Mouse (Mus musculus): ENCODE data around the gene Rab44. TPM values are rescaled to one million over a fixed set of nuclear protein-coding genes. Genes with fewer than 3 reads are reported as not detected.

Gene Rab44
- polyA plus RNA-seq, 1 experiment = 0.16 TPM

GRCm38 (mm10) chr17:29085266-29085665, 28.7 kb upstream of the Rab44 start:
- H3K27me3 ChIP-seq (ENCODE audit: control insufficient read depth) = peaks cover 27% of the 10 kb centered on the region
- H3K4me3 ChIP-seq (replicated peaks) = no peak overlapping the region
- H3K4me1 ChIP-seq (ENCODE audit: control insufficient read depth) = peaks cover 17% of the 10 kb centered on the region
- TF ChIP-seq TAL1 (IDR thresholded peaks at IDR 0.05; ENCODE audit: low read length) (no peak), GATA1 (IDR thresholded peaks at IDR 0.05; ENCODE audit: low read length) (no peak)
- peaks cover 11% of the 10 kb centered on the region for H3K9me3 ChIP-seq (ENCODE audit: control insufficient read depth, low read length)
- no peaks in the 10 kb centered on the region for H3K36me3 ChIP-seq (ENCODE audit: control insufficient read depth)

- peaks cover 11% of the 10 kb centered on the region for H3K9me3 ChIP-seq (ENCODE audit: control insufficient read depth, low read length)
- peaks cover 4% of the 10 kb centered on the region for H3K4me1 ChIP-seq (ENCODE audit: control insufficient read depth)
Measured at GRCm38 (mm10) chr17:29086916-29087315, 27.0 kb upstream of the Rab44 start.

DNA sequence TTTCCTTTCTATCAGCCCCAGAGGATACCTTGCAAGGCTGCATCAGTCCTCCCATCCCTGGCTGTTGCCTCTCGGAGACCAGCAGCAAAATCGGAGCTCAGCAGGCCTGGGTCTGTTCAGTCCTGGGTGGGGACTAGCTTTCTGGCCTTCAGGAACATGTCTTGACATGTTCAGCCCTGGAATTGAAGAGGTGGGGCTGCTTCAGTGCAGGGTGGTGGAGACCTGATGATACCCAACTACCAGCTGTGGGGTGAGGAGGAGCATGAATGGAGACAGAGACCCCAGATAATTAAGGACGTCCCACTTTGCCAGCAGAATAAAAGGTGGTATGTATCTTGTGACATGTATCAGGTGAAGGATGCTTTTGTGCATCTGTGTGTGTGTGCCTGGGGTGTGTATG, 23.2 kb upstream of the Rab44 start, which contains the start of gene Cdkn1a:
Gene Cdkn1a, plus strand, starts transcription at position 201 of the 400 bp plus-strand sequence.
- TF ChIP-seq GATA1 (IDR thresholded peaks at IDR 0.05; ENCODE audit: low read length) (no peak), TAL1 (IDR thresholded peaks at IDR 0.05; ENCODE audit: low read length) (no peak)
- no peak within 1 kb of the TSS for H3K4me3 ChIP-seq (replicated peaks)
- no peaks in the 10 kb centered on the region; the same call in 1 of the 2 replicates for H3K9me3 ChIP-seq (ENCODE audit: control insufficient read depth, low read length)
- no peaks in the 10 kb centered on the region for H3K36me3 ChIP-seq (ENCODE audit: control insufficient read depth)
- peaks cover 29% of the 10 kb centered on the region for H3K4me1 ChIP-seq (ENCODE audit: control insufficient read depth)
- H3K27me3 ChIP-seq (ENCODE audit: control insufficient read depth) = peaks cover 41% of the 10 kb centered on the region

More at GRCm38 (mm10) chr17:29086916-29087315, 27.0 kb upstream of the Rab44 start:
- TF ChIP-seq TAL1 (IDR thresholded peaks at IDR 0.05; ENCODE audit: low read length) (no peak), GATA1 (IDR thresholded peaks at IDR 0.05; ENCODE audit: low read length) (no peak)
- peaks cover 16% of the 10 kb centered on the region for H3K27me3 ChIP-seq (ENCODE audit: control insufficient read depth)
- no peaks in the 10 kb centered on the region for H3K36me3 ChIP-seq (ENCODE audit: control insufficient read depth)
- H3K4me3 ChIP-seq (replicated peaks) = no peak overlapping the region

DNA sequence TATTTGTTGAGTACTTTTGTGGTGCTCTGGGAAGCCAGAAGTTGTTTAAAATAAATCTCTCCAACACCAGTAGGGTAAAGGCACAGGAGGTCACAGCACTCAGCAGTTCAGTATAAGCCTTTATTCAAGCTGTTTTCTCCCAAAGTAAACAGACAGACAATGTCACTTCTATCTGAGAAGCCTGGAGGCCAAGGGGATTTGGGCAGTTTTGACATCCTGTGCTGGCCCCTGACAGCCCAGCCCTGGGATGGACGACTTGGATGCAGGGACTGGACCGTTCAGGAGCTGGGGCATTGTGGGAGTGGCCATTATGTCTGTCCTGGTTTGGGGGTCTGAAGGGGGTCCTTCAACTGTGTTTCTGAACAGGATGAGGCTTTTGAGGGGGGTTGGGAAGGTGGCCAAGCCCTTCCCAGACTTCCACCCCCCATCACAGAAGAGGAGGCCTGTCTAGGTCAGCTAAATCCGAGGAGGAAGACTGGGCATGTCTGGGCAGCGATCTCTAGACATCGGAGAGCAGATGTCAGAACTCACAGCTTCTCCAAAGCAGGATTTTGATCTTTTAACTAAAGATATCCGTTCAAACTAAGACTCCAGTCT, 22.5 kb upstream of the Rab44 start:
- peaks cover 3% of the 10 kb centered on the region for H3K36me3 ChIP-seq (ENCODE audit: control insufficient read depth)
- H3K4me1 ChIP-seq (ENCODE audit: control insufficient read depth) = peaks cover 35% of the 10 kb centered on the region
- H3K4me3 ChIP-seq (replicated peaks) = no peak overlapping the region
- TF ChIP-seq TAL1 (IDR thresholded peaks at IDR 0.05; ENCODE audit: low read length) (no peak), GATA1 (IDR thresholded peaks at IDR 0.05; ENCODE audit: low read length) (no peak)
- no peaks in the 10 kb centered on the region; the same call in 1 of the 2 replicates for H3K9me3 ChIP-seq (ENCODE audit: control insufficient read depth, low read length)
- peaks cover 41% of the 10 kb centered on the region for H3K27me3 ChIP-seq (ENCODE audit: control insufficient read depth)

- TF ChIP-seq TAL1 (IDR thresholded peaks at IDR 0.05; ENCODE audit: low read length) (no peak), GATA1 (IDR thresholded peaks at IDR 0.05; ENCODE audit: low read length) (no peak)
- H3K36me3 ChIP-seq (ENCODE audit: control insufficient read depth) = peaks cover 13% of the 10 kb centered on the region
- H3K4me3 ChIP-seq (replicated peaks) = no peak overlapping the region
- no peaks in the 10 kb centered on the region; the same call in 1 of the 2 replicates for H3K9me3 ChIP-seq (ENCODE audit: control insufficient read depth, low read length)
- H3K27me3 ChIP-seq (ENCODE audit: control insufficient read depth) = peaks cover 41% of the 10 kb centered on the region
- H3K4me1 ChIP-seq (ENCODE audit: control insufficient read depth) = peaks cover 42% of the 10 kb centered on the region
Measured at GRCm38 (mm10) chr17:29092497-29092896, 21.4 kb upstream of the Rab44 start.

DNA sequence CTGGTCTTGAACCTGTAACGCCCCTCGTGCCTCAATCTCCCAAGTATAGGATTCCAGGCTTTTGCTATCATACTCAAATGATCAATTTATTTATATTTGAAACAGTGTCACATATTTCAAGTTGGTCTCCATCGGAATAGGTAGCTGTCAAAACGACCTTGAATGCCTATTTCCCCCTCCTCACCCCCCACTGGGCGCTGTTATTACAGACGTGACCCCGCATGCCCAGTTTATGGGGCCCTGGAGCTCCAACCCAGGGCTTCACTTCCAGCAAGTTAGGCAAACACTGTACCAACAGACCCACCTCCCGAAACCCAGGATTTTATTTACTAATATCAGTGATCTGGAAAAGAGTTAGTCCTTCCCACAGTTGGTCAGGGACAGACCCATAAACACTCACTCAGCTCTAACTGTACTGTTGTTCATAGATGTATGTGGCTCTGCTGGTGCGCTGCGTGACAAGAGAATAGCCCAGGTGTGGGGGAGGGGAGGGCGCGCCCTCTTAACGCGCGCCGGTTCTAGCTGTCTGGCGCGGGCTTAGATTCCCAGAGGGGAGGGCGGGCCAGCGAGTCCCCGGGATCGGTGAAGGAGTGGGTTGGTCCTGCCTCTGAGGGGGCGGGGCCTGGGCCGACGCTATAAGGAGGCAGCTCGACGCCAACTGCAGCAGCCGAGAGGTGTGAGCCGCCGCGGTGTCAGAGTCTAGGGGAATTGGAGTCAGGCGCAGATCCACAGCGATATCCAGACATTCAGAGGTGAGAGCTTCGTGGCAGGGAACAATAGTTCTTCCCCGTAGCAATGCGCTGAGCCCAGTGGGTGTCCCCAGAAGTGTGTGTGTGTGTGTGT, 20.6 kb upstream of the Rab44 start:
- peak overlapping the region; percentile 91 for H3K4me3 ChIP-seq (replicated peaks)
- TF ChIP-seq GATA1 (IDR thresholded peaks at IDR 0.05; ENCODE audit: low read length) = no peak
- H3K27me3 ChIP-seq (ENCODE audit: control insufficient read depth) = peaks cover 41% of the 10 kb centered on the region
- peaks cover 42% of the 10 kb centered on the region for H3K4me1 ChIP-seq (ENCODE audit: control insufficient read depth)
- peaks cover 20% of the 10 kb centered on the region for H3K36me3 ChIP-seq (ENCODE audit: control insufficient read depth)
- H3K9me3 ChIP-seq (ENCODE audit: control insufficient read depth, low read length) = no peaks in the 10 kb centered on the region

- H3K36me3 ChIP-seq (ENCODE audit: control insufficient read depth) = peaks cover 26% of the 10 kb centered on the region
- no peaks in the 10 kb centered on the region for H3K9me3 ChIP-seq (ENCODE audit: control insufficient read depth, low read length)
- H3K4me3 ChIP-seq (replicated peaks) = peak overlapping the region; percentile 91
- H3K27me3 ChIP-seq (ENCODE audit: control insufficient read depth) = peaks cover 41% of the 10 kb centered on the region
- TF ChIP-seq TAL1 (IDR thresholded peaks at IDR 0.05; ENCODE audit: low read length) (no peak), GATA1 (IDR thresholded peaks at IDR 0.05; ENCODE audit: low read length) (no peak)
- peaks cover 42% of the 10 kb centered on the region for H3K4me1 ChIP-seq (ENCODE audit: control insufficient read depth)
Measured at GRCm38 (mm10) chr17:29093961-29094309, 20.0 kb upstream of the Rab44 start.

DNA sequence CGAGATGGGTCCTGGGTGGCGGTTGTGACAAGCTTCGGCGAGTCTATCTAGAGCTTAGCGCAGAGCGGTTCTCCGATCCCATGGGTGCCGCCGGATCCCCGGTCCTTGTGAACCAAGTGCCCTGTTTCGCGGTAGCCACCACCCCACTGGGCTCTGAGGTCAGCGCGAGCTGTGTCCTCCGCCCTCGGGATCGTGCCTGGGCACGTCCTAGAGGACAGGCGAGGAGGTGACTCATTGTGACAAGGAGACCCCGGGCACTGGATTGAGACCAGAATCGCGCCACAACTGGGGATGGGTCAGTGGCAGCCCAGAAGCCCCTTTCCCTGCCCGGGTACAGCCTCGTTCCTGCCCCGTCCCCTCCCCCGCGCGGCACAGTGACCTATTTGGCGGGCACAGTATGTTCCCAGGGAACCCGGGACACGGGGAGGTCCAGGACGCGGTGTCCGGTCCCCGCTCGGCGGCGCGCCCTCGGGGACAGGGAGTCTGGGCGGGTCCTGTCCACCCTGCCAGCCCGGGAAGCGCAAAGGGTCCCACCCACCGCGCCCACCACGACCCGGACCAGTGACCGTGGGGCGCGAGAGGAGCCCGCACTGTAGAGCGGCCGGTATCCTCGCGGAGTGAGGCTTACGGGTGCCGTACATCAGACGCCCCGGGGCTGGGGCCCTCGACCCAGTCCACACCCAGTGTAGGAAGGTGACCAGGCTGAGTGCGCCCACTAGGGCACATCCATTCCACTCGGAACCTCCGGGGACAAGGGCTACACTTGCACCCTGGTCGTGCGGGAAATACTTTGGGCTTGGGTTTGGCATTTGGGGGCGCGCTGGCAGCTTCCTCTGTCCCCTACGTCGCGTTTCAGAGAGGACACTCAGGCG, 19.4 kb upstream of the Rab44 start:
- no peaks in the 10 kb centered on the region for H3K9me3 ChIP-seq (ENCODE audit: control insufficient read depth, low read length)
- H3K36me3 ChIP-seq (ENCODE audit: control insufficient read depth) = peaks cover 31% of the 10 kb centered on the region
- peak overlapping the region; percentile 91 for H3K4me3 ChIP-seq (replicated peaks)
- peaks cover 42% of the 10 kb centered on the region for H3K4me1 ChIP-seq (ENCODE audit: control insufficient read depth)
- no peak for TF ChIP-seq GATA1 (IDR thresholded peaks at IDR 0.05; ENCODE audit: low read length)
- TF ChIP-seq TAL1 (IDR thresholded peaks at IDR 0.05; ENCODE audit: low read length) = no peak
- peaks cover 41% of the 10 kb centered on the region for H3K27me3 ChIP-seq (ENCODE audit: control insufficient read depth)
